Mouse (Mus musculus) megakaryocyte, embryonic 14.5 days (primary cell): ENCODE results near the gene Pdlim7. TPM values are rescaled to one million over a fixed set of nuclear protein-coding genes. Genes with fewer than 3 reads are reported as not detected.
A peak's percentile ranks its signal among the peaks of the same experiment; 100 is the strongest.

Experiments used
- H3K27me3 ChIP-seq: replicated peaks from 2 replicates; pipeline ENCODE3; 2012; ENCODE audit warnings: inconsistent platforms
- H3K36me3 ChIP-seq: replicated peaks from 2 replicates; pipeline ENCODE3; 2012; ENCODE audit warnings: low read length, inconsistent platforms, mixed read lengths
- H3K4me1 ChIP-seq: 2 replicates; pipeline ENCODE4 v1.6.1; 2012; ENCODE audit warnings: inconsistent platforms
- H3K4me3 ChIP-seq: replicated peaks from 2 replicates; pipeline ENCODE3; 2012; ENCODE audit warnings: moderate library complexity, mild to moderate bottlenecking, inconsistent platforms
- H3K9me3 ChIP-seq: 2 replicates; pipeline ENCODE4 v1.6.1; 2012; ENCODE audit warnings: inconsistent platforms
- FLI1 ChIP-seq: IDR thresholded peaks from 2 replicates; pipeline ENCODE4 v1.6.1; 2012; ENCODE audit warnings: low read length, inconsistent platforms, mixed read lengths
- GATA1 ChIP-seq: IDR thresholded peaks from 3 replicates; pipeline ENCODE4 v1.6.1; 2012; ENCODE audit warnings: mixed read lengths, low read length, inconsistent platforms, borderline replicate concordance
- polyA plus RNA-seq: library from polyadenylated mRNA; stranded (reverse); fragments of >175 nt; gene quantifications from 2 replicates; pipeline ENCODE4 v1.2.3, GENCODE M21; 2012; ENCODE audit warnings: low replicate concordance; ENCODE audit not compliant: insufficient read depth

Gene Pdlim7
- polyA plus RNA-seq, 1 experiment, result 681 TPM

GRCm38 (mm10) chr13:55451785-55452549, 61.5 kb downstream of the Pdlim7 start:
- peak overlapping the region; percentile 62 for H3K4me3 ChIP-seq
- no peaks in the 10 kb centered on the region for H3K9me3 ChIP-seq
- H3K36me3 ChIP-seq, result peaks cover 93% of the 10 kb centered on the region
- H3K4me1 ChIP-seq, result peaks cover 61% of the 10 kb centered on the region
- H3K27me3 ChIP-seq, result no peaks in the 10 kb centered on the region
- TF ChIP-seq FLI1 (no peak), GATA1 (no peak)

- Histone ChIP-seq H3K9me3 (no peaks in the 10 kb centered on the region), H3K36me3 (peaks cover 87% of the 10 kb centered on the region), H3K4me1 (peaks cover 65% of the 10 kb centered on the region), H3K4me3 (no peak overlapping the region), H3K27me3 (no peaks in the 10 kb centered on the region)
- TF ChIP-seq GATA1, result no peak
Observed at GRCm38 (mm10) chr13:55451296-55451695, 62.2 kb downstream of the Pdlim7 start.

GRCm38 (mm10) chr13:55450511-55450980, 62.9 kb downstream of the Pdlim7 start:
- TF ChIP-seq FLI1 (no peak), GATA1 (no peak)
- Histone ChIP-seq H3K36me3 (peaks cover 79% of the 10 kb centered on the region), H3K4me3 (no peak overlapping the region), H3K4me1 (peaks cover 70% of the 10 kb centered on the region), H3K9me3 (no peaks in the 10 kb centered on the region), H3K27me3 (no peaks in the 10 kb centered on the region)

DNA sequence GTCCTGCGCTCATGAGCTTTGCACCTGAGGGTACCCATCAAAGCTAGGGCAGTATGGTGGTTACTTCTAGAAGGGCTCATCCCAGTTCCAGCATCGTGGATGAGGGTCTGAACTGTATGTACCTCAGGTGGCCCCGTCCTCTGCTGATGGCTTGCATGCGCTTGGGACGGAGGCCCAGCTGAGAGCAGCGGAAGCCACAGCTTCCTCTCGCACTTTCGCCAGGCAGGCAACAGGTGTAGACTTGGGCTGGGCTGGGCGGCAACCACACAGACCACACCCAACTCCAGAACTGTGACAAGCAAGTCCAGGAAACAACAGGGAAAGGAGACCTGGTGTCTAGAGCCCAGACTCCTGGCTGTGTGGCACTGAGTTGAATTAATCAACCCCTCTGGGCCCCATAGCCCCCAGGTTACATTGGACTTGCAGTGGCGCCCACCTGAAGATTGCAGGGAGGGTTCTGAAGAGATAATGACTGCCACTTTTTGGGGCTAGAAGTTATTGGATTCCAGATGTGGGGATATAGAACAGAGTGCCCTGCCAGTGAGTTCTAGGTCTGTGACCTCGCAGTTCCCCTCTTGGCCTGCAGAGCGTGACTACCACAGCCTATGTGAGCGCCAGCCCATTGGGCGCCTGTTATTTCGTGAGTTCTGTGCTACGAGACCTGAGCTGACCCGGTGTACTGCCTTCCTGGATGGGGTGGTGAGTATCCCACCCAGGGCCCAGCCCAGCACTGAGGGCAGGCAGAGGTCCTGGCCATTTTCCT, 63.6 kb downstream of the Pdlim7 start:
- Histone ChIP-seq H3K9me3 (no peaks in the 10 kb centered on the region), H3K27me3 (no peaks in the 10 kb centered on the region), H3K36me3 (peaks cover 72% of the 10 kb centered on the region), H3K4me3 (peak overlapping the region; percentile 21), H3K4me1 (peaks cover 70% of the 10 kb centered on the region)
- TF ChIP-seq GATA1 (no peak), FLI1 (no peak)

- peak overlapping the region; percentile 21 for H3K4me3 ChIP-seq
- H3K4me1 ChIP-seq, result peaks cover 72% of the 10 kb centered on the region
Observed at GRCm38 (mm10) chr13:55449205-55449604, 64.3 kb downstream of the Pdlim7 start.

GRCm38 (mm10) chr13:55448131-55448530, 65.3 kb downstream of the Pdlim7 start:
- Histone ChIP-seq H3K4me3 (peak overlapping the region; percentile 96), H3K36me3 (peaks cover 55% of the 10 kb centered on the region), H3K4me1 (peaks cover 79% of the 10 kb centered on the region), H3K27me3 (no peaks in the 10 kb centered on the region), H3K9me3 (no peaks in the 10 kb centered on the region)
- TF ChIP-seq GATA1 (no peak), FLI1 (no peak)

More at GRCm38 (mm10) chr13:55449205-55449604, 64.3 kb downstream of the Pdlim7 start:
- TF ChIP-seq FLI1 (no peak), GATA1 (no peak)
- H3K27me3 ChIP-seq, result no peaks in the 10 kb centered on the region
- peaks cover 66% of the 10 kb centered on the region for H3K36me3 ChIP-seq
- H3K9me3 ChIP-seq, result no peaks in the 10 kb centered on the region

GRCm38 (mm10) chr13:55447543-55447943, 65.9 kb downstream of the Pdlim7 start:
- no peak for TF ChIP-seq GATA1
- TF ChIP-seq FLI1, result no peak
- Histone ChIP-seq H3K27me3 (no peaks in the 10 kb centered on the region), H3K4me3 (peak overlapping the region; percentile 96), H3K36me3 (peaks cover 49% of the 10 kb centered on the region), H3K4me1 (peaks cover 80% of the 10 kb centered on the region), H3K9me3 (no peaks in the 10 kb centered on the region)

DNA sequence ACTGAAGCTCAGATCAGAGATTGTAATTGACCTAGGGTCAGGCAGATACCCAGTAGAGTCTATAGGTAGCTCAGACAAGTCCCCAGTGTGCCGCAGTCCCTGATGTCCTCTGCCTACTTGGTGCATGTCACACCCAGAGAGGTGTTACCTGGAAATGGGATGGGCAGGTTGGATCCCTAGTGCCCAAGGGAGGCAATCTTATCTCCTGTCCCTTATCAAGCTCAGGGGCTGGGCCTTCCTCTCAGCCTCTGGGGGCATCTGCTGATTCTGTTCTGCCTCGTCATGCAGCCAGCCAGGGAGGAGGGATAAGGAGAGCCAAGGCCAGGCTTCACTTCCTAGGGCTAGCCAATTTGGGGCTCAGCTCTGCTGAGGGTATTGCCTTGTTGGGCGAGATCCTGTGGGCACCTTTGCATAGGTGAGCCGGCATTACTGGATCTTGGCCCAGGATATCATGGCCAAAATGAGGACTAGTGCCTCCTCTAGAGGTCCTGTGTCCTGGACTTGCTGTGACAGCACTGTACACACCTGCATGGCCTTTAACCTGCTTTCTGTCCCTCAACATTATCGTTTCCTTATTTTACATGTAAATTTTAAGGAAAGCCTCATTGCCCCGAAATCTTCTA, 66.9 kb downstream of the Pdlim7 start:
- Histone ChIP-seq H3K36me3 (peaks cover 40% of the 10 kb centered on the region), H3K4me1 (peaks cover 83% of the 10 kb centered on the region), H3K9me3 (no peaks in the 10 kb centered on the region), H3K27me3 (no peaks in the 10 kb centered on the region), H3K4me3 (peak overlapping the region; percentile 96)
- TF ChIP-seq GATA1, result 0 out of 3 replicates have a peak, but pooled peaks have one; percentile 50
- TF ChIP-seq FLI1, result no peak

Other genes starting within 250 kb of the Pdlim7 start
- gene Prelid1, start 193.2 kb downstream of the Pdlim7 start, polyA plus RNA-seq, result 484 and 629 TPM in 2 replicates
- 23.5 and 94.6 TPM in 2 replicates for gene Rab24, start 191.7 kb downstream of the Pdlim7 start, polyA plus RNA-seq
- 5.7 TPM in 1 of 2 replicates, not detected in the other for gene Mxd3, start 183.9 kb downstream of the Pdlim7 start, polyA plus RNA-seq
- 59.9 and 62.1 TPM in 2 replicates for gene Lman2, start 150.9 kb downstream of the Pdlim7 start, polyA plus RNA-seq
- 6.2 and 8.4 TPM in 2 replicates for gene Rgs14, start 143.9 kb downstream of the Pdlim7 start, polyA plus RNA-seq
- not detected in 2 replicates for gene Slc34a1, start 115.5 kb downstream of the Pdlim7 start, polyA plus RNA-seq
- not detected in 2 replicates for gene Pfn3, start 98.4 kb downstream of the Pdlim7 start, polyA plus RNA-seq
- 0.54 TPM in 1 of 2 replicates, not detected in the other for gene F12, start 86.9 kb downstream of the Pdlim7 start, polyA plus RNA-seq
- gene Grk6, start 68.6 kb downstream of the Pdlim7 start, polyA plus RNA-seq, result 33.8 and 54.2 TPM in 2 replicates
- 5.3 and 21.1 TPM in 2 replicates for gene Prr7, start 49.4 kb downstream of the Pdlim7 start, polyA plus RNA-seq
- gene Dbn1, start 25.6 kb downstream of the Pdlim7 start, polyA plus RNA-seq, result 1.8 and 5.0 TPM in 2 replicates
- gene Dok3, start 15.6 kb upstream of the Pdlim7 start, polyA plus RNA-seq, result 35.5 and 98.6 TPM in 2 replicates
- 49.7 and 52.6 TPM in 2 replicates for gene Ddx41, start 23.0 kb upstream of the Pdlim7 start, polyA plus RNA-seq
- gene Fam193b, start 57.4 kb upstream of the Pdlim7 start, polyA plus RNA-seq, result 64.4 and 77.7 TPM in 2 replicates
- gene Tmed9, start 60.1 kb upstream of the Pdlim7 start, polyA plus RNA-seq, result 209 and 240 TPM in 2 replicates
- gene B4galt7, start 86.2 kb upstream of the Pdlim7 start, polyA plus RNA-seq, result 11.6 and 13.8 TPM in 2 replicates
- gene Caml, start 109.3 kb upstream of the Pdlim7 start, polyA plus RNA-seq, result 12.6 and 59.7 TPM in 2 replicates
- 5.4 and 12.8 TPM in 2 replicates for gene Ddx46, start 121.4 kb upstream of the Pdlim7 start, polyA plus RNA-seq
- gene B230219D22Rik, start 179.4 kb upstream of the Pdlim7 start, polyA plus RNA-seq, result 1.5 and 4.6 TPM in 2 replicates
- gene Txndc15, start 201.0 kb upstream of the Pdlim7 start, polyA plus RNA-seq, result 7.6 and 23.2 TPM in 2 replicates
- 22.4 and 78.2 TPM in 2 replicates for gene Pcbd2, start 213.7 kb upstream of the Pdlim7 start, polyA plus RNA-seq